Mouse (Mus musculus): ENCODE measurements around the gene Ankdd1a.

Ankdd1a gene

DNA sequence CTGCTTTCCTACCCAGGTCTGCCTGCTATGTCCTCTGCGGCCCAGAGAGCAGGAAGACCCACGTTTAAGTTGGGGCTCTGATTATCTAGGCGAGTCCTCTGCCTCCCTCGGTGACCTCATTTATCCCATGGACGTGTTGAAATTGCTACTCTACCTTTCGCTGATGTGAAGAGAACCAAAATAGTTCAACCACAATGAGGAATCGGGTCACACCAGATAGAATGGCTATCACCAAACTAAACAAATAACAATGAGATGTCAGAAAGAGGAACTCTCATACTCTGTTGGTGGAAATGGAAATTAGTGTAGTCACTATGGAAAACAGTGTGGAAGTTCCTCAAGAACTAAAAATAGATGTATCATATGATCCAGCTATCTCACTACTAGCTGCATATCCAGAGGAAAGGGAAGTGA lies 22.1 kb upstream of the Ankdd1a start:
- no peak for DNase-seq (ENCODE audit: low spot score in 2 of 2)

DNA sequence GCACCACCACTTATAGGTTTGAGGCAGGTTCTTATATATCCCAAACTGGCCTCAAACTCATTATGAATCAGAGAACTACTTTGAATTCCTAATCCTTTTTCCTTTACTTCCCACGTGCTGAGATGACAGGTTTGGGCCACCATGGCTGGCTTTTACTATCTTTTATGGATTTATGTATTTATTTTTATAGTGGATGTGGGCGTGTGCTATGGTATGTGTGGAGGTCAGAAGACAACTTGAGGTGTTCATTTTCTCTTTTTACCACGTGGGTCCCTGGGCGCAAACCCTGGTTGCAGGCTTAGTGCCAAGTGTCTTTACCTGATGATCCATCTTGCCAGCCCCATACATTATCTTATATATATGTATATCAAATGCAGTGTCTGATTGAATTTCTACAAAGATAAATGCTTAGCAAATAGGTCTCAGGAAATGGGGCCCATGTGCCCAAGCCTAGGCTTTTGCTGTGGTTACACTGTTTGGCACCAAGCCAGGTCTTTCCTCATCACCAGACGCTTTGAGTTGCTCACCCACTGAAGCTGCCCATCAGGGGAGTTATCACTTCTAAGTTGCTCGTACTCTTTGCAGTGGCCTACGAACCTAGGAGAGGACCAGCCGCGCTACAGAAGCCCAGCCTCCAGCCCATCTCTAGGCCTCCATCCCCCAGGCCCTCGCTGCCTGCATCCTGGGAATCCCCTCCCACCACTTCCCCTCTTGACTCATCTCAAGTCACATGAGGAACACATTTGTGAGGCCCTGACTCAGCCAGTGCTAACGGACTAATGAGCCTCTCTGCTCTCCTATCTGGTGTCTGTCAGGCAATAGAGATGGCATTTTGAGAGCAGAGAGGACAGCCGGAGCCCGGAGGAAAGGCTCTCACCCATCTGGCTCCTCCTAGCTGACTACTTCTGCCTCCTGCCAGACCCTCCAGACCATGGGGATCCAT lies 21.4 kb upstream of the Ankdd1a start:
- peak; percentile 46 to 68 for DNase-seq (ENCODE audit: low spot score in 2 of 2)

- DNase-seq (ENCODE audit: low spot score in 2 of 2), result no peak
These were observed 19.7 kb upstream of the Ankdd1a start for GRCm38 (mm10) chr9:65539697-65540096.

GRCm38 (mm10) chr9:65537901-65538630 lies 18.1 kb upstream of the Ankdd1a start:
- no peak for DNase-seq (ENCODE audit: low spot score in 2 of 2)

DNA sequence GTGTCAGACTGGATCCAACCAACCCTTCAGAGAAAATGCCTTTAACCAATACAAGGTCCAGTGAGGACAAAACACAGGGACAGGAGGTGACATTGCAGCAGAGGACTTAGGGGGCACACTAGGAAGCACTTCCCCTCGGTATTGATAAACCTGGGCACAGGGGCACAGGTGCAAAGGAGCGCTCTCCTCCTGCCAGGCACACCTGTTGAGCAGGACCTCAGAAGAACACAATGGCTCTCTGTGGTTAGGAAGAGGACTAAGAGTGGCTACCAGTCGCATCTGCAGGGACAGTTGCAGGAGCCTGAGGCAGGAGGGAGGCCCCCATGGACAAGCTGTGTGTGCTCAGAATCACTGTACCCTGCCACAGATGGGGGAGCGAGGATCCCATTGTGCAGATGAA lies 16.5 kb upstream of the Ankdd1a start:
- DNase-seq (ENCODE audit: low spot score in 2 of 2), result no peak

DNA sequence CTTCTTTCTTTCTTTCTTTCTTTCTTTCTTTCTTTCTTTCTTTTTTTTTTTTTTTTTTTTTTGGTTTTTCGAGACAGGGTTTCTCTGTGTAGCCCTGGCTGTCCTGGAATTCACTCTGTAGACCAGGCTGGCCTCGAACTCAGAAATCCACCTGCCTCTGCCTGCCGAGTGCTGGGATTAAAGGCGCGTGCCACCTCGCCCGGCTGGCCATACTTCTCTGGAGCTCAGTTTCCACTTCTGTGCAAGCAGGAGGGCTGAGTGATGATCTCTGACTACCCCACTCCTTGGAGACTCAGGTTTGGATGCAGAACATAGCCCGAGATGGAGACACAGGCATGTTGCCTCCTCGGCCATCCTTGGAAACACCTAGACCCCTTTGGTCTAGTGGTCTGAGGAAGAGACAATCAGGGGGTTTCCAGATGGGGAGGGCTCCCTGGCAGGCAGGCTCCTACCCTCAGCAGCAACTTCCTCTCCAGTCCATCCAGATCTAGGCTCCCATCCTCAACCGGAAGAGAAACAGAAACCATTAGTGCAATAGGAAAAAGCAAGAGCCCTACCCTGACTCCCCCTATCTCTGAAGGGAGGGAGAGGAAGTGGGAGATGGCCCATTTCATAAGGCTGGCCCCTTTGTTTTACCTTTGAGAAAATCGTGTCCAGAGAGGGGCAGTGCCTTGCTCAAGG lies 15.9 kb upstream of the Ankdd1a start:
- DNase-seq (ENCODE audit: low spot score in 2 of 2), result peak in 1 of 2 experiments; percentile 25

GRCm38 (mm10) chr9:65535191-65535722 lies 15.3 kb upstream of the Ankdd1a start:
- DNase-seq (ENCODE audit: low spot score in 2 of 2), result peak; percentile 57 to 60

DNA sequence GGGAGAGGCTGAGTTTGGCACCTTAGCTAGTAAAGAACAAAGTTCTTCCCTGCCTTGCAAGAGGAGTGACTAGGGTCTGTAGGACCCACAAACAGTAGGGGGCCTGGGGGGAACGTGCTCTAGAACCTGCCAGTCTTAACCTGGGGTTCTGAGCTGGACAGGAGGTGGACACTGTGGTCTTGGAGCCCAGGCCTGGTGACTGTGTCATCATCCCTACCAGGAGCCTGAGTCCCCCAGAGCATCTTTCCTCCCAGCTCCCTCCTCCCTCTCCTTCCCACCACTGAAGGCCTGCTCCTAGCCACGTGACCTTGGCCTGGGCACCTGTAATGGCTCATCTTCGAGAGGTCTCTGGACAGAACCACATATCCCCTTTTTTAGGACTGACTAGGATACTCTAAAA lies 14.1 kb upstream of the Ankdd1a start:
- no peak for DNase-seq (ENCODE audit: low spot score in 2 of 2)

GRCm38 (mm10) chr9:65532986-65533385 lies 13.0 kb upstream of the Ankdd1a start:
- DNase-seq (ENCODE audit: low spot score in 2 of 2), result no peak

GRCm38 (mm10) chr9:65531283-65531682 lies 11.3 kb upstream of the Ankdd1a start:
- DNase-seq (ENCODE audit: low spot score in 2 of 2), result no peak

DNA sequence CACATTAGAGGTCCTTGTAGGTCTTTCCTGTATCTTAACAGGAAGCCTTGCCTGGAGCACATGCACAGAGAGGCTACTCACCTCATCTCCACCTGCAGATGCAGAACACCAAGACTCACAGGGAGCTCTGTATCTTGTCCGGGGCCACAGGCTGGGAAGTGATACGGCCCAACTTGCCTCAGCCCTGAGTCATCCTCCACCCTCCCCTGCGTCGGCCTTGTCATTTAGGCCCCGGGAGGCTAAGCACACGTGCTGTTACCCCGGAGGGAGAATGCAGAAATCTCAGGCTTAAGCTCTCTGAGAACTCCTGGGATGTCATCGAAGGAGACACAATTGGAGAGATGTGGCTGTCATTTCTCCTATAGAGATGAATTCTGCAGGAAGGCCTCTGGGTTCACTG lies 9.7 kb upstream of the Ankdd1a start:
- no peak for DNase-seq (ENCODE audit: low spot score in 2 of 2)

- no peak for DNase-seq (ENCODE audit: low spot score in 2 of 2)
These were observed 8.5 kb upstream of the Ankdd1a start for GRCm38 (mm10) chr9:65528417-65529038.

DNA sequence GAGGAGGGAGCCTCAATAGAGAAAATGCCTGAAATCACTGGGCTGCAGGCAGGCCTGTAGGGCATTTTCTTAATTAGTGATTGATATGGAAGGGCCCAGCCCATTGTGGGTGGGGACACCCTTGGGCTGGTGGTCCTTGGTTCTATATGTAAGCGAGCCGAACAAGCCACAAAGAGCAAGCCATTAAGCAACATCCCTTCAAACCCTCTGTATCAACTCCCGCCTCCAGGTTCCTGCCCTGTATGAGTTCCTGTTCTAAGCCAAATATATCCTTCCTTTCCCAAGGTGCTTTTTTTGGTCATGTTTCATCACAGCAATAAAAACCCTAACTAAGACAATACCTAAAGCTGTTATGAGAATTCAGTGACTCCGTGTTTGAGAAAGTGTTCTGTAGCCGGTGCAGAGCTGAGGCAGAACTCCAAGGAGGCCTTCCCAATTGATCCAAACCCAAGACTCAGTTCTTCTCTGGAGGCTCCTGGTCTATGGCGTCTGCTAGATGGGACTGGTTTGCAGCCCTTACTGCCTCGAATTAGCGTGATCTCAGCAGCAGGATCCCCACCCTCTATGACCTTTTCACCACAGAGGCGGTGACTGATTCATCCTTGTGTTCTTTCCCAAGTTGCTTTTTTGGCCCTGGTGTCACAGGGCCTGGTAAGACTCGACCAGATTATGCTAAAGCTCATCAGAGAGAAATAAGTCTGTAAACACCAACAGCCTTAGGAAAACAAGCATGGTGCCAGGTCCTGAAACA lies 5.6 kb upstream of the Ankdd1a start:
- DNase-seq (ENCODE audit: low spot score in 2 of 2), result no peak

- DNase-seq (ENCODE audit: low spot score in 2 of 2), result peak; percentile 59 to 76
These were observed 3.8 kb upstream of the Ankdd1a start for GRCm38 (mm10) chr9:65523611-65524364.

DNA sequence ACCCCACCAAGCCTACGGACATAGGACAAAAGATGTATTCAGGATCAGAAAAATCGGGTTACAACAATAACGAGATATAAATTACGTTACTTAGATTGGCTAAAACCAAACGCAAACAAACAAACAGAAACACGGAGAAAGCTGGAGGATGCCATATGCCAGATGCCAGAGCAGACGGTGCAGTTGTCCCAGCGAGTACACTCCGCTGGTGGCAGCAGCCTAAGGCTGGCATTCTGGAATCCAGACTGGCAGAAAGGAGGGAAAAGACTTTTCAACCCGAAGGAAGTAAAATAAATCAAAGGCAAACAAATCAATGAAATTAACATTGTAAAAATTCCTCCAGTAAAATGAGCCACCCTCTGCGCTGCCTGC lies 498 bp upstream of the Ankdd1a start:
- DNase-seq (ENCODE audit: low spot score in 2 of 2), result no peak

DNA sequence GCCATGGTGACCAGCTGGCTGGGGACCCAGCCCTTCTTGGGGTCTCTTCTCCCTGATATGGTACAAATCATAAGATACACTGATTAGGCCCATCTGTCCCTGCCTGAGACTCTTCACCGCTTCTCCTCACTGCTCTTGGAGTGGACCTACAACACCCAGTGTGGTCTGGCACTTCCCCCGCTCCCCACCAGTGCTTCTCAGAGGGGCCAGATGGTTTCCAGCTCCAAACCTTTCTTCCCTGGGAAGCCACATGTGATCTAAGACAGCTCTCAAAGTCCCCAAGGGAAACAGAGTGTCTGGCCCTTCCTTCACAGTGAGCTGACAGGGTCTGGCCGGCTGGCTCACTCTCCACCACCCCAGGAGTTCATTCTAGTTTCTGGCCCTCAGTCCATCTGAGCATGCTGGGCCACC lies 5.1 kb downstream of the Ankdd1a start:
- DNase-seq (ENCODE audit: low spot score in 2 of 2), result no peak

DNA sequence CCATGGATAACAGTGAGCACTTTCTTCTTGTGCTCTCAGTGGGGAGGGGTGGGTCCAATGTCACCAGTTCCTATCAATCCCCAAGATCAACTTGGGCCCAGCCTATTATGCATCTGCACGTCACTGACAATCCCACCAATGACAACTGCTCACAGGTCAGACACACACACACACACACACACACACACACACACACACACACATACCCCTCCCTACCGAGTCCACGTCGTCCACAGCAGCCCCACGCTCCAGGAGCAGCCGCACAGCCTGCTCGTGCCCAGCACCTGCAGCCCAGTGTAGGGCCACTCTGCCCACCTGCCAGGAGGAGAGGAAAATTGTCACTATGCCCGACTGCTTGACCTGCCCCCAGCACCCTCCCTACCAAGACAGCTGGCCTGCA lies 5.6 kb downstream of the Ankdd1a start:
- DNase-seq (ENCODE audit: low spot score in 2 of 2), result no peak

GRCm38 (mm10) chr9:65512520-65512919 lies 7.5 kb downstream of the Ankdd1a start:
- no peak for DNase-seq (ENCODE audit: low spot score in 2 of 2)

DNA sequence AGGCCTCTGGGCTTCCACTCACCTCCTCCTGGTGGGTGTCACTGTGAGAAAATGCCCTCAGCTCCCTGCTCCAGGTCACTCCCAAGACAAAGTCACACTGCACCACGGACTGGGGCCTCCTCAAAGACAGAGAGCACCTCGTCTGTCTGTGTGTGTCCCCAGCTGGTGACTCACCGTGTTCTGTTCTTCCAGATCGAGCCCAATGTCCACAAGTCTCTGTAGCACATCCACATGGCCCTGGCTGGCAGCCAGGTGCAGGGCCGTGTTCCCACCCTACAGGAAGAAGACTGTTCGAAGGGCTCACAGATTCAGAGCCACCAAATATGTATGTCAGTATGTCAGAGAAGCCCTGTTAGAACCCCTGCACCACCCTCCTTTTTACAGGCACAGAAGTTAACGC lies 11.5 kb downstream of the Ankdd1a start:
- DNase-seq (ENCODE audit: low spot score in 2 of 2), result no peak

Data from thymus, postnatal 10 days (tissue).